Mouse (Mus musculus) bone marrow macrophage, adult 2 months (primary cell): Measurements from ENCODE around the gene Cyb561d1. TPM values are rescaled to one million over a fixed set of nuclear protein-coding genes. Genes with fewer than 3 reads are reported as not detected.

Experiments used
- H3K27ac ChIP-seq: 2 replicates; pipeline ENCODE4 v1.5.1; 2012; ENCODE audit warnings: low read depth, low read length; ENCODE audit not compliant: insufficient read depth
- H3K4me1 ChIP-seq: 2 replicates; pipeline ENCODE4 v1.6.1; 2012; ENCODE audit warnings: low read length; ENCODE audit not compliant: control insufficient read depth, insufficient read depth
- H3K4me3 ChIP-seq: 2 replicates; pipeline ENCODE4 v1.5.1; 2012; ENCODE audit warnings: mild to moderate bottlenecking, low read length, moderate library complexity; ENCODE audit not compliant: insufficient read depth
- CTCF ChIP-seq: IDR thresholded peaks from 2 replicates; pipeline ENCODE4 v1.5.1; 2012; ENCODE audit warnings: low read depth, mild to moderate bottlenecking, low read length, moderate library complexity
- POLR2A ChIP-seq: IDR thresholded peaks from 2 replicates; pipeline ENCODE4 v1.6.1; 2012; ENCODE audit warnings: mild to moderate bottlenecking, low read depth, low read length, borderline replicate concordance
- polyA plus RNA-seq: library from polyadenylated mRNA; stranded (reverse); fragments of >200 nt; gene quantifications from 2 replicates; pipeline ENCODE4 v1.2.4, GENCODE M21; 2012; ENCODE audit not compliant: missing spikeins, insufficient read depth, insufficient read length

Cyb561d1 gene
- polyA plus RNA-seq, 1 experiment = 11.6 TPM

GRCm38 (mm10) chr3:108169199-108169598, 31.8 kb downstream of the Cyb561d1 start:
- Histone ChIP-seq H3K27ac (no peak overlapping the region), H3K4me3 (no peak overlapping the region), H3K4me1 (no peaks in the 10 kb centered on the region)
- TF ChIP-seq POLR2A (no peak), CTCF (no peak)

- Histone ChIP-seq H3K27ac (no peak overlapping the region), H3K4me1 (no peaks in the 10 kb centered on the region)
Measured at GRCm38 (mm10) chr3:108167499-108167898, 33.5 kb downstream of the Cyb561d1 start.

GRCm38 (mm10) chr3:108166486-108167211, 34.4 kb downstream of the Cyb561d1 start:
- TF ChIP-seq CTCF (no peak), POLR2A (no peak)
- no peak overlapping the region for H3K4me3 ChIP-seq
- H3K27ac ChIP-seq = no peak overlapping the region
- H3K4me1 ChIP-seq = no peaks in the 10 kb centered on the region

More at GRCm38 (mm10) chr3:108167499-108167898, 33.5 kb downstream of the Cyb561d1 start:
- no peak for TF ChIP-seq POLR2A
- no peak for TF ChIP-seq CTCF
- H3K4me3 ChIP-seq = no peak overlapping the region

GRCm38 (mm10) chr3:108165532-108166315, 35.3 kb downstream of the Cyb561d1 start:
- no peak overlapping the region for H3K27ac ChIP-seq
- H3K4me3 ChIP-seq = no peak overlapping the region
- TF ChIP-seq POLR2A (no peak), CTCF (no peak)
- H3K4me1 ChIP-seq = no peaks in the 10 kb centered on the region

GRCm38 (mm10) chr3:108164807-108165206, 36.2 kb downstream of the Cyb561d1 start:
- Histone ChIP-seq H3K4me1 (no peaks in the 10 kb centered on the region), H3K27ac (no peak overlapping the region), H3K4me3 (no peak overlapping the region)
- TF ChIP-seq CTCF (peak; percentile 94), POLR2A (no peak)

- H3K4me3 ChIP-seq = no peak overlapping the region
- no peak overlapping the region for H3K27ac ChIP-seq
- H3K4me1 ChIP-seq = no peaks in the 10 kb centered on the region
- TF ChIP-seq CTCF = no peak
Measured at GRCm38 (mm10) chr3:108164091-108164490, 36.9 kb downstream of the Cyb561d1 start.

GRCm38 (mm10) chr3:108158383-108159037, 42.5 kb downstream of the Cyb561d1 start:
- Histone ChIP-seq H3K27ac (no peak overlapping the region), H3K4me3 (no peak overlapping the region), H3K4me1 (0 out of 2 replicates have a peak, but pooled peaks cover 2% of the 10 kb centered on the region)
- no peak for TF ChIP-seq CTCF
- TF ChIP-seq POLR2A = no peak

- TF ChIP-seq POLR2A (no peak), CTCF (no peak)
- Histone ChIP-seq H3K4me3 (no peak within 1 kb of the TSS), H3K27ac (no peak within 1 kb of the TSS), H3K4me1 (peaks cover 17% of the 10 kb centered on the region)
Measured at GRCm38 (mm10) chr3:108154656-108155055, 46.4 kb downstream of the Cyb561d1 start, which contains the start of gene Gpr61. Gene Gpr61, minus strand, starts transcription at chr3:108154882.

GRCm38 (mm10) chr3:108152290-108152689, 48.7 kb downstream of the Cyb561d1 start:
- peaks cover 20% of the 10 kb centered on the region for H3K4me1 ChIP-seq
- TF ChIP-seq POLR2A (no peak), CTCF (no peak)
- no peak overlapping the region for H3K27ac ChIP-seq
- no peak overlapping the region for H3K4me3 ChIP-seq
